Mouse (Mus musculus) intestine, embryonic 14.5 days (tissue): ENCODE results near the gene Thoc5. TPM values are rescaled to one million over a fixed set of nuclear protein-coding genes. Genes with fewer than 3 reads are reported as not detected.

Experiments
- ATAC-seq: fragments of 200-750 bp; cut with Nextera tagmentation; replicated peaks from 2 replicates; pipeline ENCODE4 v1.8.0; 2017; ENCODE audit warnings: low read depth, moderate number of reproducible peaks, moderate TSS enrichment, moderate library complexity; ENCODE audit not compliant: low FRiP score, low TSS enrichment
- DNase-seq: peaks from one replicate; pipeline ENCODE4 v3.0.0-alpha.2; 2018; ENCODE audit warnings: low spot score
- H3K27ac ChIP-seq: fragments of 300-500 bp; sonication (generic); 2 replicates; pipeline ENCODE4 v1.5.1; 2014; ENCODE audit warnings: low read depth, mild to moderate bottlenecking, control low read depth
- H3K27me3 ChIP-seq: fragments of 300-500 bp; sonication (generic); replicated peaks from 2 replicates; pipeline ENCODE4 v1.6.1; 2014; ENCODE audit warnings: low read length, control low read depth; ENCODE audit not compliant: control insufficient read depth, insufficient read depth
- H3K36me3 ChIP-seq: fragments of 300-500 bp; sonication (generic); 2 replicates; pipeline ENCODE4 v1.6.1; 2014; ENCODE audit warnings: low read length, control low read depth; ENCODE audit not compliant: control insufficient read depth, insufficient read depth
- H3K4me1 ChIP-seq: fragments of 300-500 bp; sonication (generic); replicated peaks from 2 replicates; pipeline ENCODE4 v1.6.1; 2014; ENCODE audit warnings: low read length, control low read depth, mixed read lengths; ENCODE audit not compliant: control insufficient read depth, insufficient read depth
- H3K4me2 ChIP-seq: fragments of 300-500 bp; sonication (generic); 2 replicates; pipeline ENCODE4 v1.6.1; 2014; ENCODE audit warnings: low read length
- H3K4me3 ChIP-seq: fragments of 300-500 bp; sonication (generic); 2 replicates; pipeline ENCODE4 v1.5.1; 2014; ENCODE audit warnings: low read depth, low read length, control low read depth, mixed read lengths
- H3K9ac ChIP-seq: fragments of 300-500 bp; sonication (generic); 2 replicates; pipeline ENCODE4 v1.6.1; 2014; ENCODE audit warnings: mild to moderate bottlenecking, low read length
- H3K9me3 ChIP-seq: fragments of 300-500 bp; sonication (generic); 2 replicates; pipeline ENCODE4 v1.6.1; 2016; ENCODE audit warnings: low read length, control low read depth; ENCODE audit not compliant: control insufficient read depth
- WGBS: fragments of 180-500 bp; shearing (Covaris S2); extraction: QIAGEN DNeasy Blood & Tissue Kit; methylation state at CpG from one replicate; pipeline ENCODE4 v1.1.7; 2014; 5-methylcytosine and 5-hydroxymethylcytosine counted together
- polyA plus RNA-seq: library from polyadenylated mRNA; unstranded; fragments of >200 nt; fragmentation: Nextera tagmentation; extraction: Ambion mirVana; gene quantifications from 2 replicates; pipeline ENCODE4 v1.2.1, GENCODE M21; 2014

Gene Thoc5
- polyA plus RNA-seq, 1 experiment from 2014 or later = 38.4 TPM

DNA sequence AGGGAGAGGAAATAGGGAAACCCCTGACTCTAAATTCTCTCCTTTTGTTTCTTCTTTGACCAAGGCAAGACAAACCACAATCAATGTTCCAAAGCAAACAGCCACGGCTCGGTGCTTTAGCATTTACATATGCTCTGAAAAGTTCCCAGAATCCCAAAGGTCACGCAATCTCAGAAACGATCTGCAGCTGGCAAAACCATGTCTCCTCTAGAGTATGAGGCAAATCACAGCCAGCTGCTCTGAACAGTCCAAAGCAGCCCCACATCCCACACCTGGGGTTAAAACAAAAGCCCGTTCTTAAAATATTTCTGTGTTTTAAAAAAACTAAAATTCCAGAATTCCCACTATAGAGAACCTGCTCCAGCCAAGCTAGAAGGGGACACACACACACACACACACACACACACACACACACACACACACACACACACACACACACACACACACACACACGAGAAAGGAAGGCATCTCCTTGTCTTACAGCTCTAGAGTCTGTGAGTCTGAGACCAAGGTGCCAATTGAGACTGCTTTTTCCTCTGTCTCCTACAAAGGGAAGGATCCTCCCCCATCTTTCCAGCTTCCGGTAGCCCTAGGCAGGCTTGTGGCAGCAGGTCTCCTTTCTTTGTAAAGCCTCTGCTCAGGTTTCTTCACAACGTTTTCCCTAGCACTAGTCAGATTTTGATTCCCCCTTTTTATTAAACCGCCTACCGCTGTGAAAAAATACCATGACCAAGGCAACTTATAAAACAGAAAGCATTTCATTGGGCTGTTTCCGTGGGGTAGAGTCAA, 33.1 kb upstream of the Thoc5 start:
- H3K4me2 ChIP-seq = no peak overlapping the region
- H3K27ac ChIP-seq = no peak overlapping the region
- H3K9ac ChIP-seq = no peak overlapping the region
- no peak for ATAC-seq
- no peaks in the 10 kb centered on the region for H3K27me3 ChIP-seq
- no peaks in the 10 kb centered on the region for H3K9me3 ChIP-seq
- no peaks in the 10 kb centered on the region for H3K36me3 ChIP-seq
- H3K4me1 ChIP-seq = no peaks in the 10 kb centered on the region
- no peak overlapping the region for H3K4me3 ChIP-seq
- WGBS = 51% methylated on average over 11 of the region's 11 CpGs
- DNase-seq = no peak

DNA sequence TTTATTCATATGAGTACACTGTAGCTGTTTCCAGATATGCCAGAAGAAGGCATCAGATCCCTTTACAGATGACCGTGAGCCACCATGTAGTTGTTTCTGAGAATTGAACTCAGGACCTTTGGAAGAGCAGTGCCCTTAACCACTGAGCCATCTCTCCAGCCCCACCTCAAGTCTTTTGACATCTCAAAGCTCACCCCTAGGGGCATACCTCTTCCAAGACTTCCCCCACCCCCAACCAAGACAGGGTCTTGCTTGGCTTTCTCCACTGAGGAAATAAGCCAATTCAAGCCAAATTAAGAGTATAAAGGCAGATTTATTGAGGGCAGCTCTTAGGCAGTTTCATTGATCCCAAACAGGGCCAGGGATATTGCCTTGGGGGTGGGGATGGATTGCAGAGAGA, 32.4 kb upstream of the Thoc5 start:
- Histone ChIP-seq H3K4me1 (no peaks in the 10 kb centered on the region), H3K27ac (no peak overlapping the region), H3K36me3 (no peaks in the 10 kb centered on the region), H3K4me2 (no peak overlapping the region), H3K4me3 (no peak overlapping the region), H3K9ac (no peak overlapping the region), H3K27me3 (no peaks in the 10 kb centered on the region), H3K9me3 (no peaks in the 10 kb centered on the region)
- no peak for ATAC-seq
- no peak for DNase-seq
- WGBS = 93% methylated on average over 1 of the region's 1 CpGs

DNA sequence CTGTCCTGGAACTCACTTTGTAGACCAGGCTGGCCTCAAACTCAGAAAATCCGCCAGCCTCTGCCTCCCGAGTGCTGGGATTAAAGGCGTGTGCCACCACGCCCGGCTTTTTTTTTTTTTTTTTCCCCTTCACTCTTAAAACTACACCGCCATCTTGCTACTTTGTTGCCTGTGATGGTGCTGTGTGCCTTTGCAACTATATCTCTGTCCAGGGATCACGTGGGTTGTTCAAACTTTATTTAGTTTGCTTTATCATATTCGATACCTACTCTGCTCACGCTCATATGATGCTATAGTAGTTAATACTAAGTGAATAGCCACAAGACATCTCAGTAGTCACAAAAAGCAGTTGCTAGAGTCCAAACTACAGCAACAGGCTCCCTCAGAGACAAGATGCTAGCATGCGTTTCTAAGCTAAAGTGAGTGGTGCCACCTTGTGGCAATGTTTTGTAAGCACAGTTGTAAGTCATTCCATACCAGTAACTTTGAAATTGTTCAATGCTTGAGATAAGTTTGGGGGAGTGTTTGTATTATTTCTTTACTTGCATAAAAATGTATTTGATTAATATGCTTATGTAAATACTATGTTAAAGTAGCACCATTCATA, 29.4 kb upstream of the Thoc5 start:
- Histone ChIP-seq H3K4me2 (no peak overlapping the region), H3K36me3 (no peaks in the 10 kb centered on the region), H3K27me3 (no peaks in the 10 kb centered on the region), H3K27ac (no peak overlapping the region), H3K4me3 (no peak overlapping the region), H3K9ac (no peak overlapping the region), H3K4me1 (no peaks in the 10 kb centered on the region), H3K9me3 (no peaks in the 10 kb centered on the region)
- WGBS = 29% methylated on average over 10 of the region's 10 CpGs
- no peak for ATAC-seq
- peak; percentile 68 for DNase-seq

DNA sequence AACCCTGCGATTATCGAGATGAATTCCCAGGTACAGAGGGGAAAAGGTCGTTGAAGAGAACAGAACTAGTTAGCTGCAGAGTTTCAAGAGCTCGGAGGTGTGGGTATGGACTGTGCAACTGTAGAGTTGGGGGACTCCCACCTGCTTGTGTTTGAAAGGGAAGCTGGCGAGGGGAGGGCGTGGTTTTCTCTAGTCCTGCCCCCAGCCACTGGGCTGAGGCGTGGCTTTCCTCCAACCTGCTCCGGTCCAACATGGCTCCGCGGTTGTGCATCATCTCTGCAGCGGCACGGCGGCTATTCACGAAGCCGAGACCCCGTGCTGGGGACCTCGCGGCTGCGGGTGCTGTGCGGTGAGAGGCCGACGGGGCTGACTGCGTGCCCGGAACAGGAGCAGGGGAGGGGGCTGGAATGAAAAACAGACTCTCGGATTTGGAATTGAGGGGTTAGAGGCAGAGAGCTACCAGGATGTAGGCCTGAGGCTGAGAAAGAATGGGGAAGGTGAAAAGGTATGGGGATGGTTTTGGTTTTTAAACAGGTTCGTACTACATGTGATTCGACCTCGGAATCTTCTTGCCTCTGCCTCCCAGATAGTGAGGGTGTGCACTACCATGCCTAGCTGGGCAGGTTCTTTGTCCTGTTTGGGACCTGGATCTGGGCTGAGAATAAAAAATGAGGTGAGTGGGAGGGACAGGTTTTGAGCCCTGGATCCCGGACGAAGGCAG, 21.2 kb upstream of the Thoc5 start, which contains the start of gene Nipsnap1:
TSS of gene Nipsnap1 (plus strand) at position 197 of the 721 bp plus-strand sequence.
- Histone ChIP-seq H3K9me3 (no peaks in the 10 kb centered on the region), H3K27me3 (no peaks in the 10 kb centered on the region), H3K36me3 (no peaks in the 10 kb centered on the region), H3K27ac (peak within 1 kb of the TSS; percentile 43; the same call in 1 of the 2 replicates), H3K4me3 (peak within 1 kb of the TSS; percentile 83), H3K4me1 (no peaks in the 10 kb centered on the region), H3K4me2 (peak within 1 kb of the TSS; percentile 76), H3K9ac (peak within 1 kb of the TSS; percentile 63)
- DNase-seq (peak; percentile 93), ATAC-seq (peak; percentile 89)
- 2% methylated on average over 30 of the region's 30 CpGs for WGBS

DNA sequence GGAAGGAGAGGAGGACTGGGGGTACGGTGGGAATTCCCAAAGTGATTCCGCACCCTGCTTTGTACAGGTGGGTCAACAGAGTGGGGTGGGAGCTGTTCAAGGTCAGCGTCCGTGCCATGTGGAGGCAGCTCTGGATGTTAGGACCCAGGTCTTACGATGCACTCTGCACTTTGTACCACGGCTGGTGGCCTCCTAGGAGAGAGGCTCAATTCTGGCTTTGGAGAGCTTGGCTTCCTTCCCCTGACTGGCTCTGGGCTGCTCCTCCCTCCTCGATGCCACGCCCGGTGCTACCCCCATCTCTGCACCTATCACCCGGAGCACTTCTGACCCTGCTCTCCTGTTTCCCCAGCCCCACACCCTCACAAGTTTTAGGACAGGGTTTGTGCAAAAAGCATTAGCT, 20.6 kb upstream of the Thoc5 start:
- peak; percentile 56 for DNase-seq
- H3K27ac ChIP-seq = peak overlapping the region; percentile 43; the same call in 1 of the 2 replicates
- no peaks in the 10 kb centered on the region for H3K4me1 ChIP-seq
- peak overlapping the region; percentile 76 for H3K4me2 ChIP-seq
- peak; percentile 57; the same call in 1 of the 2 replicates for ATAC-seq
- WGBS = 4% methylated on average over 10 of the region's 10 CpGs
- peak overlapping the region; percentile 63 for H3K9ac ChIP-seq
- H3K4me3 ChIP-seq = peak overlapping the region; percentile 83
- no peaks in the 10 kb centered on the region for H3K27me3 ChIP-seq
- H3K36me3 ChIP-seq = no peaks in the 10 kb centered on the region
- H3K9me3 ChIP-seq = no peaks in the 10 kb centered on the region

DNA sequence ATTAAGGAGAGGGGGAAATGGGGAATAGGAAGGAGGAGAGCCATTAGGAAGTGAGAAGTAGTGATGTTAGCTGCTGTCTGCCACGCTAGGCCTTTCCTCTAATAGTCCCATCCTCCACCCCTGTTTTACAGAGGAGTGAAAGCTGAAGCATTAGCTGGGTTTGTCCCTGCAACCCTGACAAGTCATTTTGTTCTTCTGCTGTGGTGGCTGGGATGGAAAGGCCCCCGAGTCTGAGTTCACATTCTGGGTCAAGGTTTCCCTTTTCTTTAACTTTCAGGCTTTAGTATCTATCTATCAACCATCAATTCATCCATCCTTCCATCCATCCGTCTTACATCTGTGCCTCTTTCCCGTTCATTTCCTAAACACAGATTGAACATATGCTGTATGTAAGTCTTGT, 14.0 kb upstream of the Thoc5 start:
- ATAC-seq = no peak
- Histone ChIP-seq H3K4me1 (no peaks in the 10 kb centered on the region), H3K4me2 (no peak overlapping the region), H3K27me3 (no peaks in the 10 kb centered on the region), H3K27ac (no peak overlapping the region), H3K4me3 (no peak overlapping the region), H3K9me3 (no peaks in the 10 kb centered on the region), H3K9ac (no peak overlapping the region), H3K36me3 (peaks cover 19% of the 10 kb centered on the region)
- DNase-seq = no peak
- 82% methylated on average over 4 of the region's 4 CpGs for WGBS

DNA sequence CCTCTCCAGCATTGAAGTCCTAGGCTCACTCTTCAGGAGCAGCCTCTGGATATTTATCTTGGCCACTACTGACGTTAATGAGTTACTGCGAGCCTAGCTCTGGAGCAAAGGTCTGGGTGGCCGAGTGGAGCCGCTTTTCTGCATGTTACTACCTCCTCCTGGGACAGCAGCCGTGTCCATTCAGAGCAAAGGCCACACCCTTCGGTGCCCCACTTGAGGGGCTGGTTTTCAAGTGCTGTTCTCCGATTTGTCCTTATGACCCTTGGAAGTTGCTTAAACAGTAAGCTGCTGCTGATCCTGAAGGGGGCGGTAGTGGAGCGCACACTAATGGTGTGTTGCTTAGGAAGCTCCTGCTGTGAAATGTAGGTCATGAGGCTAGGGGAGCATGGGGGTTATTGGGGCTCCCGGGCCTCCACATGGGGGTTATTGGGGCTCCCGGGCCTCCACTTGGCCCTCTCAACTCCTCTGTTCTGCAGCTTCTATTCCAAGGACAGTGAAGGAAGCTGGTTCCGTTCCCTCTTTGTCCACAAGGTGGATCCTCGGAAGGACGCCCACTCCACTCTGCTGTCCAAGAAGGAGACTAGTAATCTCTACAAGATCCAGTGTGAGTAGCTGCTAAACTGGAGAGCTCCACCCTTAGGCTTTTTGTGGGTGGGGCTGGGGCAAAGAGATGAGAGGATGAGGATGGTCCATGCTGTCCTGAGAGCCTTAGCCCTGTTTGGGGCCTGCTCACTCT, 12.1 kb upstream of the Thoc5 start:
- DNase-seq (peak; percentile 78), ATAC-seq (peak; percentile 92)
- H3K4me2 ChIP-seq = no peak overlapping the region
- H3K36me3 ChIP-seq = peaks cover 21% of the 10 kb centered on the region
- H3K9me3 ChIP-seq = no peaks in the 10 kb centered on the region
- H3K27ac ChIP-seq = peak overlapping the region; percentile 28; the same call in 1 of the 2 replicates
- no peaks in the 10 kb centered on the region for H3K4me1 ChIP-seq
- no peak overlapping the region for H3K4me3 ChIP-seq
- no peak overlapping the region for H3K9ac ChIP-seq
- no peaks in the 10 kb centered on the region for H3K27me3 ChIP-seq
- WGBS = 42% methylated on average over 14 of the region's 14 CpGs

DNA sequence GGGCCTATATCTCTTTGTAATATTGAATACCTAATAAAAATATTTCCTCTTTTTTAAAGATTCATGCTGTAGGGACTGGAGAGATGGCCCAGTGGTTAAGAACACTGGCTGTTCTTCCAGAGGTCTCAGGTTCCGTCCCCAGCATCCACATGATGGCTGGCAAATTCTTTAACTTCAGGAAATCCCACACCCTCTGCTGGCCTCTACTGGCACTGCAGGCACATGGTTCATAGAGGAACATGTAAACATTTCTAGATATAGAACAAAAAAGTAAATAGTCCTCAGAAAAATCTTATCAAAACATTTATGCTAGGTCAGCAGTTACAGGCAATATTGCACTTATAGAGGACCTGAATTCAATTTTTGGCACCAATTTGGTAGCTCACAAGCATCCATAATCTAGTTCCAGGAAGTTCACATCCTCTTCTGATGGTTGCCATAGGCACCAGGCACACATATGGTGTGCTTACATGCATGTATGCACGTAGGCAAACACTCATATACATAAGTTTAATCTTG, 9.7 kb upstream of the Thoc5 start:
- no peak overlapping the region for H3K27ac ChIP-seq
- no peak for ATAC-seq
- WGBS = 64% methylated on average over 2 of the region's 2 CpGs
- no peak overlapping the region for H3K4me2 ChIP-seq
- no peaks in the 10 kb centered on the region for H3K4me1 ChIP-seq
- no peak overlapping the region for H3K4me3 ChIP-seq
- no peak overlapping the region for H3K9ac ChIP-seq
- no peaks in the 10 kb centered on the region for H3K27me3 ChIP-seq
- peaks cover 38% of the 10 kb centered on the region for H3K36me3 ChIP-seq
- peak; percentile 70 for DNase-seq
- no peaks in the 10 kb centered on the region for H3K9me3 ChIP-seq
